Mouse (Mus musculus) cerebellum, postnatal 14 days (tissue): ENCODE data around the gene Tmem184b.

Experiments
- DNase-seq, 2 experiments: peaks; one replicate each; pipeline ENCODE4 v3.0.0; 2021; ENCODE audit warnings: mixed read lengths in 2 of 2

Gene Tmem184b

DNA sequence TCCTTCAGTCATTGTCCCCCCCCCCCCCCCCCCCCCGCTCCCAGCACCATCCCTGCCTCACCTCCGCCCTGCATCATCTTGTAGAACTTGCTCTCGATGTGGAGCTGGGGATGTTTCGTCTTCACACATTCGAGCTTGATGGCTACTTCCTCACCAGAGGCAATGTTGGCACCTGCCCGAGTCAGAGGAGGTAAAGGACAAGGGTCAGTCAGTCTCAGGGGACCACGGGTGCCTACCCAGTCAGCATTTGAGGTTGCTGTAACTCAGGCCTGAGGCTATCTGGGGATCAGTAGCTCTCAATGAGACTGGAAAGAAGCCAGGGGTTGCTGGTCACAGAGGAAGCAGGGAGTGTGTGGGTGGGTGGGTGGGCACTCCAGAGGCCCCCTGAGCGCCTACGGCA is 26.6 kb upstream of the Tmem184b start:
- DNase-seq: no peak

DNA sequence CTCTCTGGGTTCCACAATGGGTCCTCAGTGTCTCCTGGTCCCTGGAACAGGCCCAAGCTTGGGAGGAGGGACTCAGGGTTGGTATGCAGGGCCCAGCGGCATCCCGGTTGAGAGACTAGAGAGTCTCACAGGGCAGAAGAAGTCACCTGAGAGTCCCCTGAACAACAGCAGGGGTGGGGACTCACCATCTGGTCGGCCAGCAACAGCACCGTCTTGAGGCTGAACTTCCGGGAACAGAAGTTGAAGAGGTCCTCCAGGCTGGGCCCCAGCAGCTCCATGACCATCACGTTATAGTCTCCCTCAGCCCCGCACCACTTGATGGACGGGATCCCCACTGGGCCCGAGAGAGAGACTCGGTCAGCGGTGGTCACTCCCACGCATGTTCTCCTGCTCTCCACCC is 26.2 kb upstream of the Tmem184b start:
- no peak for DNase-seq

DNA sequence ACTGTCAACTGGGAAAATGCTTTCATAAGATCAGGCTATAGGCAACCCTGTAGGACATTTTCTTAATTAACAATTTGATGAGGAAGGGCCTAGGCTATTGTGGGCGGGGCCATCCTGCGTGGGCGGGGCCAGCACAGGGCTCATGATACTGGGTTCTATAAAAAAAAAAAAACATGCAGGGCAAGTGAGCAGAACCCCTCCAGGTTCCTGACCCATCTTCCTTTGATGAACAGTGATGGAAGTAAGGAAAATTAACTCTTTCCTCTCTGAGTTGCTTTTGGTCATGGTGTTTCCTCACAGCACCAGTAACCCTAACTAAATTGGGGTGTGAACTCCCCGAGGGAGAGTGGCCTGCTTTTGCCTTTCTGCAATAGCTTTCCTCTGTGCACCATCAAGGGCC is 25.2 kb upstream of the Tmem184b start:
- no peak for DNase-seq

DNA sequence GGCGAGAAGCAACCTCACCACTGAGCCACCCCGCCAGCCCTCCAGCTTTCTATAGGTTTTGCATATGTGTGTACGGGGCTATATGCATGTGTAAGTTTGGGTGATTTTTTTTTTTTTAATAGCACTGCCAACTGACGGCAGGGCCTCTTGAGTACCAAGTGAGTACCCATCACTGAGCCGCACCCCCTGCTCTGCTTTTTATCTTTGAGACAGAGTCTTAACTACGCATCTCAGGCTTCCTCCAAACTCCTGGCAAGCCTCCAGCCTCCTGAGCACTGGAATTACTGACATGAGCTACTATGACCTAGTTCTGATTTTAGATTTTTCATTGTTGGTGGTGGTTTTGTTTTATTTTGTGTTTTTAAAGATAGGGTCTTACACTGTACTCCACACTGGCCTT is 24.1 kb upstream of the Tmem184b start:
- peak; percentile 41 to 45 for DNase-seq

DNA sequence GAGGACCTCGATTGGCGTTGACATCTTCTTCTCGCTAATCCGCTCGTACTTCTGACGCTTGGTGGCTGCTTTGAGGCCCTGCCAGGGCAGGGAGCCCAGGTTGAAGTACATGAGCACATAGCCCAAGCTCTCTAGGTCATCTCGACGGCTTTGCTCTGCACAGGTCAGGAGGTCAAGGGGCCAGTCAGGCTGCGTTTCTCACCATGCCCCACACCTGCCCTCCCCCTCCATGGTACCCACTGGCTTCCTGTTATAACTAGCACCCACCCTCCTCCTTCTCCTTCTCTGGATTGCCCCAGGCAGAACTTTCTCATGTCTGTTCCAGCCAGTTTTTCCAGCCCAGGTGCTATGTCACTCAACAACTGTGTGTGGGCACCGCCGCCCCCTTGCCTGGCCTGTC is 22.1 kb upstream of the Tmem184b start:
- DNase-seq: no peak

DNA sequence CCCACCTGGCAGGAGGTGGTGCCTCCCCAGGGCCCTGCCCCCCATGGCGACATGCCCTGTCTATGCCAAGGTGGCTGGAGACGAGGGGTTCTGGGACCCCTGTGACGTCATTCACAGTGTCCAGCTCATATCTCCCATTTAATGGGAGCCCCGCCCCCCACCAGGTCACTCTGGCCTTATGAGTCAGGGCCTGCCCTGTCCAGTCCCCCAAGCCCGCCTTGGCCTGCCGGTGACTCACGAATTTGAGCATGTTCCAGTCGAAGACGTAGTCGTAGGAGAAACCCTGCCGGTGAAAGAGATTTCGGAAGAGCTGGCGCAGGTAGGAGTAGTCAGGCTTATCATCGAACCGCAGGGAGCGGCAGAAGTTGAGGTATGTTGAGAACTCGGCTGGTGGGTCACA is 21.2 kb upstream of the Tmem184b start:
- no peak for DNase-seq

DNA sequence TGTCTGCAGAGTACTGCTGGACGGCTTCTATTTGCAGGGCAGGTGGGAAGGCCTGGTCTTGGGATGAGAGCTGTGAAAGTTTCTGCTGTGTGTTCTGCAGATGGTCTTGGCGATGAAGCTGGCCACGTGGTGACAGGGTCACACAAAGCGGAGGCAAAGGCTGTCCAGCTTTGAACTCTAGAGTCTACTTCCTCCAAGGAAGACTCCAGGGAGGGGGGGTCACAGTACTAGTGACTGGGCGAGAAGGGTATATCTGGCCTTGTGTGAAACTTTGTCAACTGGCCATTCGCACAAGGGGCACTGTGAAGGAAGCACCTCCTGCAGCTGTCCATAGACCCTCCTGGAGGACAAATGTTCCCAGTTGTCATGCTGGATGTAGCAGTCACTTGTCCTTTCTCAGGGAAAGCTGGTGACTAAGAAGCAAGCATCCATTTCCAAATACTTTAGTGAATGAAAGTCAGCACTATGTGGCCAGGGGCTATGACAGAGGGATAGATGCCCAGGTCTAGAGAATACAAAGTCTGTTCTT is 19.4 kb upstream of the Tmem184b start:
- no peak for DNase-seq

DNA sequence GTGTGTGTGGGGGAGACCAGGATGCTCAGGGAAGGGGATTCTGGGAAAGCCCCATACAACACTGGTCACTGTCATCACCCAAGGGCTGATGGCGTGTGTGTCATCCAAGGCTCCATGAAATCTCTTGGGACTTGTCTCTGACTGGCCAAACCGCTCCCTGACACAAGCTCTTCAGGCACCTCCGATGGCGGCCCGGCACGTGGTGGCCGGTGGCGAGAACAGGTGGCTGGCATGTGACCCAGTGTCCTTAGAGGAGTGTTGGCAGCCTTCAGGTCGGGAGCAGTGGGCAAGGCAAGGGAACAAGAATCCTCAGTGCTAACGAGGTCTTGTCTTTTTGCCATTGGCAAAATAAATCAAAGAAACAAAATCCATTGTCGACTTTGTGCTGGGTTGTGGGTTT is 15.3 kb upstream of the Tmem184b start:
- DNase-seq: peak; percentile 64 to 67

DNA sequence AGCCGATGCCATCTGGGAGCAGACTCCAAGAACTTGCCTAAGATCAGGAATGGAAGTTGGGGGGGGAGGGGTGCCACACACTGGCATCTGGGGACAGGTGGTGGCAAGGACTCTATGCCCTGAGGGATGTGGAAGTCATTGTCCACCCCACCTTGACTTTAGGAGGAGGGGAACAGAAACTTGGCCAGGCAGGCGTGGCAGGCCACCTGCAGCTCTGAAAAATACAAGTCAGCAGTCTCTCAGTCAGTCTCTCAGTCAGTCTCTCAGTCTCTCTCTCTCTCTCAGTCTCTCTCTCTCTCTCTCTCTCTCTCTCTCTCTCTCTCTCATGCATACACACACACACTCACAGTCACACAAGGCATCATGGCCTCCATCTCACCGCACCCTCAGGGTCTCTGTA is 14.9 kb upstream of the Tmem184b start:
- DNase-seq: no peak

DNA sequence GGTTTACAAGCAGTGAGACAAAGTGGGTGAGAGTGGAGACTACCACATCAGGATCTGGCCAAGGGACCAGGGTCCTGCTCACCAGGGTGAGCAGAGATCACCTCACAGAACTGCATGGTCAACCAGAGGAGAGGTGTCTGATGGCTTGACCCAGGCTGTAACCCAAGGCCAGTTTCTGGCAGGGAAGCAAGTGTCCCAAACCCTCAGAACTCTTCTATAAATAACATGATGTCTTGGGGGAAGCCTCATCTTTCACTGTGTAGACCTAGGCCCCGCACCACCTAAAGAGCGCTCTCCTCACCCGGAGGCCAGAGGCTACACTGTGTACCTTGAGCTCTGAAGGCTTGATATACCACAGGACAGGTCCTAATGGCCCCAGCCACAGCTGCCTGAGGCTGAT is 14.0 kb upstream of the Tmem184b start:
- no peak for DNase-seq

DNA sequence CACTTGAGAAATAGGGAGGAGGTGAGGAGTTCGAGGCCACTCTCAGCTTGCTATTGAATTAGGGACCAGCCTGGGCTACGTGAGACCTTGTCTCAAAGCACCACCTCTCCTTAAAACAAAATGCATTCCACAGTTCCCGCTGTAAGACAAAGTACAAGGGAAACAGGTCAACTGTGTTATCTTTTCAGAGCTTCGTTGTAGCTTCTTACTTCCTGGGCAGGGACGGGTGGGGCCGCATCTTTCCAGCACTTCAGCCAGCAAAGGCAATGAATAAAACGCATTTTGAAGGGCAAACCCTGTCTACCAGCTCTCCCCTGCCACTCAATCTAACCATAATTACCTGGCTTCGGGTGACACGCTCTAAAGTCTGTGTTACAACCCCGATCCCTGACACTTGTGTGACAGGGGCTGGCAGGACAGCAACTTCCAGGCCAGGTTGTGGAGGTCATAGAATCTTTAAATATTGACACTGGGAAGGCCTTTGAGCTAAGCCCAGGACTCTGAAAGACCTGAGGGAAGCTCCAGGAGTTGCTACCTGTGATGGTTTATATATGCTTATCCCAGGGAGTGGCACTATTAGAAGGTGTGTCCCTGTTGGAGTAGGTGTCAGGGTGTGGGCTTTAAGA is 13.2 kb upstream of the Tmem184b start:
- no peak for DNase-seq

DNA sequence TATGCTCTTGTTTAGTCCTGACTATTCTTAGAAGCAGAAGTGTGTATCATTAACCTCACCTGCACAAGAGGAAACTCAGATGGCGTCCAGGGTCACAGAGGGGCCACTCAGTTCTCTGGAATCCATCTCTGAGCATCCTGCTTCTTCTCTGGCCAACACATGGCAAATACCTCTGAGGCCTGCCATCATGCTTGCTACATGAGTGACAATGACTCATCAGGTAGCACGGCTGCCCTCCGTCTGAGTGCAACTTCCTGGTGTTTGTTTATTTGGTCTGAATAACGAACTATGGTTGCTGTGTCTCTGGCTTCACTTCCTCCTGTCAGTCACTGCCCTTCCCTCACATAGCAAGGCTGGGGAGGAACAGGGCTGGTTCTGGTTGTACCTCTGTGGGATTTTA is 11.1 kb upstream of the Tmem184b start:
- DNase-seq: no peak

DNA sequence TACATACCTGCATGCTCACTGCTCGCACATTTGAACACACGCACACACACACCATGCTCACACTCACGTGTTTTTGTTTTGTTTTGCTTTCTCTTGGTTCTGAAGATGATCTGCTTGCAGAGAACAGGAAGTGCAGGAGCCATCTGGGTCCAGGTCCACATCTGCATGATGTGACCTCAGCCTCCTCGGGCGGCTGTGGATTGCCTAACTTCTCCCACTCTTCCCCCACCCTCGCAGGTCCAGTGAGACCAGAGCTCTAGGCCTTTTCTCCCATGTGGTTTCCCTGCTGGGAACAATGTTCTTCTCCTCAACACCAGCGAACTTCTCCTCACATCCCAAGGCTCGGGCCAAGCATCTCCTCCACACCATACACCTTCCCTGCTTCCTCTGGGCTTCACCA is 10.4 kb upstream of the Tmem184b start:
- no peak for DNase-seq

DNA sequence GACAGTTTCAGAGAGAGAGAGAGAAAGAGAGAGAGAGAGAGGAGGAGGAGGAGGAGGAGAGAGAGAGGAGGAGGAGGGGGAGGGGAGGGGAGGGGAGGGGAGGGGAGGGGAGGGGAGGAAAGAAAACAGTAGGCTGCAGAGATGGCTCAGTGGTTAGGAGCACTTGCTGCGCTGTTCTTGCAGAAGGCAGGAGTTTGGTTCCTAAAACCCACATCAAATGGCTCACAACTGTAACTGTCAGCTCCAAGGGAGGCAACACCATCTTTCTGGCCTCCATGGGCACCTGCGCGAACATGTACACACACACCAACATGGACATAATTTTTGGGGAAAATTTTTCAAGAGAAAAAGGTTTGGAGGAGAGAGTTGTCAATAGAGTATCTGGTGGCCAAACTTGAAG is 9.8 kb upstream of the Tmem184b start:
- DNase-seq: no peak

DNA sequence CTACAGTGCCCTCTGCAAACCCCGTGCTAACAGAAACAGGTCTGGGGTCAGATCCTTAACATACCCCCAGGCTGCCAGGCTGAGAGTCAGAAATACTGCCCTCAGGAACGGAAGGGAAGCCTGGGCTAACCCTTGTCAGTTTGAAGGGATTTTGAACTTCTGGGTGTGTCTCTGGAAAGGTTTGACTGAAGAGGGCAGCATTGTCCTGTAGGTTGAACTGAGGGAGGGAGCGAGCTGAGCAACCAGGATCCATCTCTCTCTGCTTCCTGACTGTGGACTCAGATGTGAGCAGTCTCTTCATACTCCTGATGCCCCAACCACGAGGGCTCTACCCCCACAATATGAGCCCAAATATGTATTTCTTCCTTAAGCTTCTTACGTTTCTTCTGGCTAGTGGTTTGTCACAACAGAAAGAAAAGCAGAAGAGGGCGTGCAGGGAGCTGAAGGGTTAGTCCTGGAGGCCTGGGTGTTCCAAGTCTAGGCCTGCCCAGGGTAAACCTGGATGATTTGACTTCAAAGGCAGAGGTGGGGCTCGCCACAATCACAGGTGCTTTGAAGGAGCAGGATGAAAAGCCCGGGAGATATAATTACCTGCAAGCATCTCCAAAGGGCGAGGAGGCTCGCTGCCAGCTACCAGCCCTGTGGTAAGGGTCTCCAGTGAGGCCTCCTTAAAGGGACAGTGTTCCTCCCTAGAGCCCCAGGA is 8.1 kb upstream of the Tmem184b start:
- DNase-seq: no peak

DNA sequence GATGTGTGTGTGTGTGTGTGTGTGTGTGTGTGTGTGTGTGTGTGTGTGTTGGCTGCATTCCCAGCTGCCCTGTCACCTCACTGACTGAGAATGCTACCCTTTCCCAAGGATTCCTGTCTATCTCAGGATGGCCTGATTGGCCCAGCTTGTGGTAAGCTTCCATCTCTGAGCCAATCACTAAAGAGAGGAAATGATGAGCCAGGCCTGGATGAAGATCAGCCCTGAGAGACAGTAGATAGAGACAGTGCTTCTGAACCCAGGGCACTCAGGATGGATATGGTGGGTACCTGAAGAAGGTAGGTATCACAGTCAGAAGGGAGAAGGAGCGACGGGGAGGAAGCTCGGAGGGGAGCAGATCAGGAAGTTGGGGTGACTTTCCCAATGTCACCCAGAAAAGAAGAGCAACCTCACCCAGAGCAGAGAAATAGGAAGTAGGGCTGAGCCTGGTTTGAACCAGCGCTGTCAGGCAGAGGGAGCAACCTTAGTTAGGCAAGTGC is 5.8 kb upstream of the Tmem184b start:
- DNase-seq: no peak

DNA sequence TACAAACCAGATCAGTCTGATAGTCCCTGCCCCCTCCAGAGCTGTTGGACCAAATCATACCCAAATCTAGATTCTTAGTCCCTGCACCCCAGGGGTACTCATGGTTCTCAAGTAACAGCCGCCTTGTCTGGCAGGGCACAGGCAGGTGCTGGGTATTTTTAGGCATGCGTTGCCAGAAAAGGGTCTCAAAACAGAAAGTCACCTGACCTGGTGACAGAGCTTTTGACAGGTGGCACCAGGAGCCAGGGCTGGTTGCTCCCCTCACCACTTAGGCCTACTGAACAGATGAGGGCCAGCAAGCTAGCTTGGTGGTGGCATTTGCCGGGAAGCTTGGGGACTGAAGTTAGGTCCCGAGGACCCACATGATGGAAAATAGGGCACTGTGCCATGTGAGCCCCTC is 3.2 kb upstream of the Tmem184b start:
- DNase-seq: no peak

DNA sequence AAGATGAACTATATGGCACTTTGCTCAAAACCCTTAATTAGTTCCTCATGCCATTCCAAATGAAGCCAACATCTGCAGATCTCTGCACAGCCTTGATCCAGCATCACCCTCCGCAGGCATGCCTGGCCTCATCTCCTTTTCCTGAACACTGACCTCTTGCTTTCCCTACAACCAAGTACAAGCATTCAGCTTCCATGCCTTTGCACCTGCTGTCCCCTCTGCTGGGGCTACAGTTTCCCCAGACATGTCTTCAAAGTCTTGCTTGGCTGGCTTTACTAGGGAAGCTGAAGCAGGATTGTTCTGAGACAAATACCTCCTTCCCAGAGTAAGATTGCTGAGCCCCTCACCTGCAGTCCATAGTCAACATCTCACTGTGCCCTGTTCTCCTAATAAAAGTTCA is 908 bp upstream of the Tmem184b start:
- DNase-seq: no peak

DNA sequence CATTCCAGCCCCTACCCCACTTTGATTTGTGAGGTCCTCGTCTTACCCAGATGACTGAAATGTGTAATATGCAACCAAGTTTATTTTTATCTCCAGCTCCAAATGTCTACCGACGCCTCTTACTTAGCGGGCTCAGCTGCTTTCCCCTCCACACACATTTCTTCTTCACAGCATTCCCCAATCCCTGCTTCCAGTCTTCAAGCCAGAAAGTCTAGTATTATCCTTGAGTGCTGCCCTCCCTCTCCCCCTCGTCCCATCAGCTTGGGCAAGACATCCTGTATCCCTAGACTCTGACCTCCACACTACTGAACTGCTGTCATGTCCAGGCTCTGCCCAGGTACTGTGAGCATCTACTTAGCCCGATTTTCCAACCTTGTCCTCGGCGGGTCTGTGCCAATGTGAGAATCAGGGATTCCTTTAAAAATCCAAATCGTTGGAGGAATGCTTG is 418 bp upstream of the Tmem184b start:
- no peak for DNase-seq

DNA sequence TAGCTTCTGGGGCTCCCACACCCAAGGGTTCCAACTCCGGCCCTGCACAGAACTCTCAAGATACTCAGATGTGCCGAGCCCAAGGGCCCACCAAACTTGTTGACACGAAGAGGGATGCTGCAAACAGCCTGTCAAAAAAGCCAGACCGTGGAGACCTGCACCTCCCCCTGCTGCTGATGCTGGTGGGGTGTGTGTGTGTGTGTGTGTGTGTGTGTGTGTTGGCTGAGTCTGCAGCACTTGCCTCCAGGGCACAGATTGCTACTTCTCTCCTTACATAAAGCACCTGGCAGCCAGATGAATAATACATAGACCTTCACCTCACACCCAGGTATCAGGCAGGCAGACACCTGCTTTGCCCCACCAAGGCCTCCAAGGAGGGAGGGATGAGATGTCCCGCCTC is 1.2 kb downstream of the Tmem184b start:
- peak; percentile 26 to 48 for DNase-seq

DNA sequence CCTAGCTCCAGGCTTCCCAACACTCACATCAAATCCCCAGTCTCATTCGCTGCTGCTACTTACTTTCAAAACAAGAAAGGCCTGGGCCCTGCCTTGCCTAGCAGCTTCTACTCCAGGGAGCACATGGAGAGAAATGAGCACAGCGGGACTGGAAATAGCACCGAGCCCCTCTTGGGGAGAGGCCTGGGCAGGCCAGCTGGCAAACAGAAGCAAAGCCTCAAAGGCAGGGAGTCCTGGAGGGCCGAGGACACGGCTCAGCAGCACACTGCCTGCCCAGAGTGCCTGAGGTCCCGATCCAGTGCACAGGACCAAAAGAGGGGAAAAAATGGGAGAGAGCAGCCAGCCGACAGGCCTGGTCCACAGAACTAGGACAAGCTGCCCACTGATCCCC is 2.4 kb downstream of the Tmem184b start:
- peak in 1 of 2 experiments; percentile 26 for DNase-seq

DNA sequence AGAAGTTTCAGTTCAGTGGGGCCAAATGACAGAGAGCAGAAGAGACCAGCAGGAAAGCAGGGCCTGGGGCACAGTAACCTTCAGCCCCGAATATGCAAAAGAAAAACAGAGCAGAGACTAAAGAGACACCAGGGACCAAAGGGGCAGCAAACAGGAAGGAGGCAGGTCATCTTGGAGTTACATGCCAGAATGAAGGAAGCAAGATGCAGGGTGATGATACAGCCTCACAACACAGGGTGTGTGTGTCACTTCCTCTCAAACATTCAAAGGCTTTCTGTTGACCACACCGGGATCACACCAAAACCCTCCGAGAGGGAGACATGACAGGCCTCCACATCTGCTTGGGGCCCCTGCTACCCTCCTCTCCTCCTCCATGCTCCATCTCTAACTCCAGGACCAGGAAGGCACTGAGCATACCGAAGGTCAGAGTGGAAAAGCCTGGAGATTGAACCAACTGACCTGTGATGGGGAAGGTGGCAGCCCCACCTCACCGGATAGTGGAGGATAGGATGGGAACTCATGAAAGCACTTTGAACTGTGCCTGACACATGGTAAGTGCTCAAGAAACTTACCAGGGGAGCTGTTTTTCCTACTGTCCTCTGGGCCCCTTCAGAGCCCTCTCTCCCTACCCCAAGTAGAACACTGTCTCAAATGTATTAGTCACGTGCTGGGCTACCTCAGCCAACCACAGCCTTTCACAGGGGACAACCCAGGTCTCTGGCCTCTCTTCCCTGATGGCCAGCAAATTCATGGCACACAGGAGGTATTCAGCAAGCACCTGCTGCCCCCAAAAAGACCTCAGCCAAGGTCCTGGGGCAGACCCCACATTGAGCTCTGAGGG is 3.0 kb downstream of the Tmem184b start:
- no peak for DNase-seq

DNA sequence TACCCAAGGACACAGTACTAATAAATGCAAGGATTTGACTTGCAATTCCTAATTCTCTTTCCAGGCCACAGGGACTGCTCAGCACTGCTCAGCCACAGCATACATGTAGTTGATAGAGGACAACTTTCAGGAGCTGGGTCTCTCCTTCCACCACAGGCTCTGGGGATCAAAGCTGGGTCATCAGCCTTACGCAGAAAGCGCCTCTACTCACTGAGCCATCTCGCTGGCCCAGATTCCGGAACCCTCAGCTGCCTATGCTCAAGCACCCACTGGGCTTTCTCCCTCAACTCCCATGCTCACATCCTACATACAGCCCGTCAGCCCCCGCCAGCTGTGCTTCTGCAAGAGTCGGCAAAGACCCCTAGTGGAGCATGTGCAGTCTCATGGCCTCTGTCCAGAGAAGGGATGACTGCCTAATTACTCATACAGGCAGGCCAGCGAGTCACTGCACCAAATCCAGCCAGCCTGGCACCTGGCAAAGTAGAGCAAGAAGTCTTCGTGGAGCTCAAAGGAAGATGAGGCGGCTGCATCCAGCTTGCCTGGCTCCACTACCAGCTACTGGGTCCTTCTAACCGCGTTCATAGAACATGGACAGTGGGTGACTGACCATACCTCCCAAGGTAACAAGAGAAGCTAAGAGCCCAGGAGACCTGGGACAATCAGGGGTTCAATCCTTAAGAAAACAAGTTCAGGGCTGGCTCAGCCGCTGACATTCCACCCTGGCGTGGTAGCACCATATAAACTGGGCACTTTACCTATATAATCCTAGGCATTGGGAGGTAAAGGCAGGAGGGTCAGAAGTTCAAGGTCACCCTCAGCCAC is 3.9 kb downstream of the Tmem184b start:
- DNase-seq: peak in 1 of 2 experiments; percentile 32
